Mouse (Mus musculus) heart, embryonic 11.5 days (tissue): Measurements from ENCODE around the gene Lrtm2. TPM values are rescaled to one million over a fixed set of nuclear protein-coding genes. Genes with fewer than 3 reads are reported as not detected.

Experiments used
- ATAC-seq: fragments of 200-750 bp; cut with Nextera tagmentation; replicated peaks from 2 replicates; pipeline ENCODE4 v1.8.0; 2017; ENCODE audit warnings: moderate library complexity; ENCODE audit not compliant: insufficient number of reproducible peaks, low FRiP score, low TSS enrichment
- H3K27ac ChIP-seq: fragments of 300-500 bp; sonication (generic); 2 replicates; pipeline ENCODE4 v1.5.1; 2014; ENCODE audit warnings: mild to moderate bottlenecking, low read depth, low read length
- H3K27me3 ChIP-seq: fragments of 300-500 bp; sonication (generic); 2 replicates; pipeline ENCODE4 v1.6.1; 2014; ENCODE audit warnings: mild to moderate bottlenecking, low read length, mixed read lengths; ENCODE audit not compliant: control insufficient read depth, insufficient read depth
- H3K36me3 ChIP-seq: fragments of 300-500 bp; sonication (generic); 2 replicates; pipeline ENCODE4 v1.6.1; 2014; ENCODE audit warnings: mild to moderate bottlenecking, low read length, moderate library complexity, mixed read lengths; ENCODE audit not compliant: control insufficient read depth, insufficient read depth
- H3K4me1 ChIP-seq: fragments of 300-500 bp; sonication (generic); 2 replicates; pipeline ENCODE4 v1.6.1; 2014; ENCODE audit warnings: low read length; ENCODE audit not compliant: control insufficient read depth, insufficient read depth
- H3K4me2 ChIP-seq: fragments of 300-500 bp; sonication (generic); 2 replicates; pipeline ENCODE4 v1.6.1; 2014; ENCODE audit warnings: mild to moderate bottlenecking, moderate library complexity
- H3K4me3 ChIP-seq: fragments of 300-500 bp; sonication (generic); 2 replicates; pipeline ENCODE4 v1.5.1; 2014; ENCODE audit warnings: low read depth, low read length
- H3K9ac ChIP-seq: fragments of 300-500 bp; sonication (generic); 2 replicates; pipeline ENCODE4 v1.6.1; 2014; ENCODE audit warnings: mild to moderate bottlenecking, low read depth, low read length, moderate library complexity
- H3K9me3 ChIP-seq: fragments of 300-500 bp; sonication (generic); replicated peaks from 2 replicates; pipeline ENCODE4 v1.6.1; 2016; ENCODE audit warnings: low read length; ENCODE audit not compliant: control insufficient read depth
- WGBS: fragments of 180-500 bp; shearing (Covaris S2); extraction: QIAGEN DNeasy Blood & Tissue Kit; methylation state at CpG from one replicate; pipeline ENCODE4 v1.1.7; 2014; ENCODE audit not compliant: insufficient replicate concordance; 5-methylcytosine and 5-hydroxymethylcytosine counted together
- polyA plus RNA-seq: library from polyadenylated mRNA; unstranded; fragments of >200 nt; fragmentation: Nextera tagmentation; extraction: Ambion mirVana; gene quantifications from 2 replicates; pipeline ENCODE4 v1.2.1, GENCODE M21; 2014

The Lrtm2 gene
- polyA plus RNA-seq, 1 experiment from 2014 or later: not detected

GRCm38 (mm10) chr6:119301310-119301709 is 29.3 kb downstream of the Lrtm2 start:
- Histone ChIP-seq H3K27me3 (no peaks in the 10 kb centered on the region), H3K36me3 (no peaks in the 10 kb centered on the region), H3K4me3 (no peak overlapping the region), H3K9me3 (no peaks in the 10 kb centered on the region), H3K4me1 (no peaks in the 10 kb centered on the region), H3K4me2 (no peak overlapping the region), H3K9ac (no peak overlapping the region), H3K27ac (no peak overlapping the region)
- ATAC-seq: no peak
- WGBS: 83% methylated on average over 3 of the region's 3 CpGs

- Histone ChIP-seq H3K27me3 (peaks cover 3% of the 10 kb centered on the region; the same call in 1 of the 2 replicates), H3K9ac (no peak overlapping the region), H3K27ac (no peak overlapping the region), H3K36me3 (no peaks in the 10 kb centered on the region; the same call in 1 of the 2 replicates), H3K9me3 (no peaks in the 10 kb centered on the region), H3K4me2 (no peak overlapping the region), H3K4me3 (no peak overlapping the region), H3K4me1 (peaks cover 5% of the 10 kb centered on the region; the same call in 1 of the 2 replicates)
- 67% methylated on average over 9 of the region's 9 CpGs for WGBS
- no peak for ATAC-seq
These were observed 49.8 kb downstream of the Lrtm2 start for GRCm38 (mm10) chr6:119280761-119281160.

- no peak overlapping the region for H3K9ac ChIP-seq
- H3K4me1 ChIP-seq: peaks cover 5% of the 10 kb centered on the region; the same call in 1 of the 2 replicates
- no peaks in the 10 kb centered on the region for H3K9me3 ChIP-seq
- no peak overlapping the region for H3K4me3 ChIP-seq
- ATAC-seq: no peak
- H3K36me3 ChIP-seq: no peaks in the 10 kb centered on the region
- H3K4me2 ChIP-seq: no peak overlapping the region
- 74% methylated on average over 2 of the region's 2 CpGs for WGBS
- peaks cover 3% of the 10 kb centered on the region; the same call in 1 of the 2 replicates for H3K27me3 ChIP-seq
- no peak overlapping the region for H3K27ac ChIP-seq
These were observed 53.9 kb downstream of the Lrtm2 start for GRCm38 (mm10) chr6:119276713-119277112.

Other genes with a start within 250 kb of the Lrtm2 start
- 6.6 and 6.9 TPM in 2 replicates for gene Dcp1b, start 155.5 kb downstream of the Lrtm2 start, polyA plus RNA-seq
- gene Cacna1c, start 134.3 kb downstream of the Lrtm2 start, polyA plus RNA-seq: 38.8 and 44.0 TPM in 2 replicates
- gene Cacna2d4, start 94.2 kb downstream of the Lrtm2 start, polyA plus RNA-seq: not detected in 2 replicates
- gene Adipor2, start 86.9 kb upstream of the Lrtm2 start, polyA plus RNA-seq: 11.5 and 22.6 TPM in 2 replicates
- 4.9 and 5.2 TPM in 2 replicates for gene Fbxl14, start 148.9 kb upstream of the Lrtm2 start, polyA plus RNA-seq
- 6.8 and 7.3 TPM in 2 replicates for gene Wnt5b, start 213.6 kb upstream of the Lrtm2 start, polyA plus RNA-seq